Mouse (Mus musculus): ENCODE measurements at regions not wholly inside any gene's neighbourhood (a gene's known extent, or its start where the extent isn't known, plus 50 kb on each side); places are given as distances from the start of the nearest gene placed in this dataset.

DNA sequence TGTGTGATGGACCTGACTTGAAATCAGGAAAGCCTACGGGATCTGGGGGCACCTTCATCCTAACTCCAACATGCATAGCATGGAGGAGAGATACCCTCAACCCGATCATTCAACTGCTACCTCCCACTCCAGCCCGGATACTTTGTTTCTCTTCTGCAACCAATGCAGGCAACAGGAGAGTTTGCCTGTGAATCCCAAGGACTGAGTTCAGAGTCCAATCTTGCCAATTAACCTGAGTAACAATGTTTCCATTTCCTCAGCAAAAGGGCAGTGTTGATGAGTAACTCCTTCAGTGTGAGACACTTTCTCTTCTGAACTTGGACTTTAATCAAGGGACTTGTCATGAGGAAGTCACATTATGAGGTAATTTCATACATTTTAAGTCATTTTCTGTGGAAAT lies 129.1 kb upstream of the Gdf10 start:
- no peak for DNase-seq (ENCODE audit: low spot score in 2 of 2)

DNA sequence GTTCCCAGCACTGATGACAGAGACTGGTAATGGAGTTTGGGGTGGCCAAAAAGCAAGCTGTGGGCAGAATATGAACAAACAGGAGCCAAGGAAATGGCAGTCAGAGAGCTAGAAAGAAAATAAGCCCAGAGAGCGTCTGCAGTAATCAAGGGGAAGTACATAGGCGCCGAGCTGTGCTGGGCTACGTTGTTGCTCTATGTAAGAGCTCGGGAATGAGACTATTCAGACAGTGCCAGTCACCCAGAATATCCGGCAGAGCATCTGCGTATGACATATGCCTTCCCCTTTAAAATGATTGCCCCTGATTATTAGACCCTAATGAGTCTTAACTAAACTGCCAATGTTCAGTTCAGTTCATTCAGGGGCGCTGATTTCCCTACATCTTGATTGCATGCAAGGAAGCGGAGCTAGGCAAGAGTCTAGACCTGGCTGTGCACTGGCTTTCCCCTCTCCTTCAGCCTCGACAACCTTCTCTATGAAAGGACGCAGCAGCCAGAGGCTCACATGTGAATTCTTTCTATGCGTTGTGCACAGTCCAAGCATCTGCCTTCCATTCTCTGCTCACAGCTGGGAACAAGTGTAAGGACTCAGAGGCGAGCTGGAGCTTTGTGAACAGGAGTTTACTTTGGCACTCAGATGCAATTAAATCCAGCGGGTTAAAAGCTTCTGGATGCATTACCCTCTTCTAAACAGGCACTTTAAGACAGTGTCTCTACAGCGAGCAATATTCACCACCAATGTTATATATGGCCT lies 125.7 kb upstream of the Gdf10 start:
- peak in 1 of 2 experiments; percentile 16 for DNase-seq (ENCODE audit: low spot score in 2 of 2)

DNA sequence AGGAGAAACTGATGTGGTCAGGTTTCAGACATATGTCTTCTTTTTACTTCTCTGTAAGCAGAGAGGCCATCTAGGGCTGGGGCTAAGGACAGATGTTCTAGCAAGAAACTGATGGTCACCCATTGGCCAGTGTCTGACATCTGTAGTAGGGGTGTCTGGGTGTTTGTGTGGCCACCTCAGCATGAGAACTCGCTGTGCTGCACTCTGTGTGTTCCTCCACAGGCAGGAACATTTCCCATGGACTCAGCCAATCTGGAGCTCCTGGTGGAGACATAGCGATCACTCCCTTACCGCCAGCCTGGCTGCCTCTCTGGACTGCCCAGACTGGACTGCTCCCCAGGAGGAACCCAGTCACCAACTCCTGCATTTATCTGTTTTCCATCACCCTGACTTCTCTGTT lies 119.1 kb upstream of the Gdf10 start:
- no peak for DNase-seq (ENCODE audit: low spot score in 2 of 2)

DNA sequence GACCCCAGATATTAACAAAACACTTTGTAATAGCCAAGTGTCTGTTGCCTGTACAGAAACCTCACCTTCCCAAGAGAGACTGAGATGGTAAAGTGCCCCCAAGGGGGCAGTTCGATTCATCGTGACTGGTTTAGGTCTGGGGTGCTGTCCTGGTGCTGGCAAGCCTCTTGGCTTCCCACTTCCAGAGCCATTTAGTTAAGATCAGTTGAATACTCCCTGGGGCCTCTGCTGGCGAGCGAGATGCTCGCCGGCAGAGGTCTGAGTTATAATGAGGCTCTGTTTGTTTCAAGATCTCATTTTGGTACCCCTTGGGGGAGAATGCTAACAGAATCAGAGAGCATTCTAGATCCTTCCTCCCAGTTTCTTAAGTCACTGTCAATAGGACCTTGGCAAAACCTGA lies 118.7 kb upstream of the Gdf10 start:
- DNase-seq (ENCODE audit: low spot score in 2 of 2), result no peak

DNA sequence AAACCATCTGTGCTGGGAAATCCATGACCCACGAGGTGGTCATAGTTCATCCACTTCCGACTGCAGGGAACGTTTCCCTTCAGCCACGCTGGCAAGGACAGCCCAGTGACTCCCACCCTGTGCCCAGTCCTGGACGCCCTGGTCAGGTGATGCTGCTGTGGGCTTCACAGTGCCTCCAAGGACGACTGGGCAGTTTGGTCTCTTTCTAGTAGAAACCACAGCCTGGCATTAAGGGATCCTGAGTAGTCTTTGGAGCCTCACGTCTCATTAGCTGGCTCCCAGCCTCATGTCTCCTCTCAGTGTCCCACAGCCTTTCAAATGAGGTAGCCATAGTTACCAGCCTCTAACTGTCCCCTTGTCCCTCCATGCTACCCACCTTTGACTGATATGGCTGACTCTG lies 116.2 kb upstream of the Gdf10 start:
- DNase-seq (ENCODE audit: low spot score in 2 of 2), result no peak

DNA sequence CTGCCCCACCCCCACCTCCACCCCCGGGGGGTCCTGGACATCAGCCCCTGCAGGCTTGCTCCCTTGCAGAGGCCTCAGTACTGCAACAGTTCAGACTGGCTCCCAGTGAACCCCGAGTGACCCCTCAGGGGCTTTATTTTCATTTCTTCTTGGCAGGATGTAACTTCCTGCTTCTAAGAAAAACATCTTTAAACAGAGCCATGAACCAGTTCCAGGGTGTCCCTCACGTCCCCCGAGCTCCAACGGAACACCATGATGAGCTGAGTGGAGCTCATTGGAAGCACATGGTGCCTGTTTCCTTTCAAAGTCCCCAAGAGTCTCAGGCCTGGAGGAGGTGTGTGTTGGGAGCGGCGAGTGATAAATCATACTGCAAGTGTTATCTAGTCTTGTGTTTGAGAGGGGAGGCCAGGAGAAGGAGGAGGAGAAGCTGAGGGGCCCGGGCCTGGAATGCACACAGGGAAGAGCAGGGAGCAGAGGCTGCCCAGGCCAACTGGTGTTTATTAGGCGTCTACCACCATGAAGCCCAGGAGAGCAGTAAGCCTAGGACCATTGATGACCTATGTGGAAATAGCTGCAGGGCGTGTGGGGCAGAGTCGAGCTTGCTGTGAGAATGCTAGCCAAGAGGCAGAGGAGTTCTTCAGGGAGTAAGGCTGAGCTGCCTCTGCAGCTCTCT lies 114.7 kb upstream of the Gdf10 start:
- no peak for DNase-seq (ENCODE audit: low spot score in 2 of 2)

DNA sequence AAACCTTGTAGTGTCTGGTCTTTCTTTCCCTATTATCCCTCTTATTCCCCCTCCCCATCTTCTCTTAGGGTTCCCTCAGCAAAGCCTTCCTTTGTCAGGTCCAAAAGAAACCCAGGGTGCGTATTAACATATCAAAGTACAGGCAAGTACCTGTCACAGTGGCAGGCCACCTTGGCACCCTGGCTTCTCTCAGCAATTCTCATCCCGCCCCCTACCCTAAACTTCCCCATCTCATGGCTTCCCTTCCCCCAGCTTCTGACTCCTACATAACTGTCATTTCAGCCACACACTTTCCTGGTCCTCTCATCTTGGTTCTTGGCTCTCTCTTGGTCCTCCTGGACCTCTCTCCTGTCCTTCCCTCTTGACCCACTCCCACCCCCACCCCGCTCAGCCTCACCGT lies 112.8 kb upstream of the Gdf10 start:
- no peak for DNase-seq (ENCODE audit: low spot score in 2 of 2)

DNA sequence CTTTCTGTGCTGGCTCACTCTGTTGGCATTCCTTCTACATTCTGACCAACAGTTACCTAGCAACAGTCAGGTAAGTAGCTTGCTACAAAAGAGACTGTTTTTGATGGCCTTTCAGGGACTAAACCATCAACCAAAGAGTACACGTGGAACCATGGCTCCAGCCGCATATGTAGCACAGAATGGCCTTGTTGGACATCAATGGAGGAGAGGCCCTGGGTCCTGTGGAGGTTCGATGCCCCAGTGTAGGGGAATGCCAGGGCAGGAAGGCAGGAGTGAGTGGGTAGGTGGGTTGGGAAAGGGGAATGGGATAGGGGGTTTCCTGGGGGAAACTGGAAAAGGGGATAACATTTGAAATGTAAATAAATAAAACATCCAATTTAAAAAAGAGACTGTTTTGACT lies 112.1 kb upstream of the Gdf10 start:
- DNase-seq (ENCODE audit: low spot score in 2 of 2), result no peak

DNA sequence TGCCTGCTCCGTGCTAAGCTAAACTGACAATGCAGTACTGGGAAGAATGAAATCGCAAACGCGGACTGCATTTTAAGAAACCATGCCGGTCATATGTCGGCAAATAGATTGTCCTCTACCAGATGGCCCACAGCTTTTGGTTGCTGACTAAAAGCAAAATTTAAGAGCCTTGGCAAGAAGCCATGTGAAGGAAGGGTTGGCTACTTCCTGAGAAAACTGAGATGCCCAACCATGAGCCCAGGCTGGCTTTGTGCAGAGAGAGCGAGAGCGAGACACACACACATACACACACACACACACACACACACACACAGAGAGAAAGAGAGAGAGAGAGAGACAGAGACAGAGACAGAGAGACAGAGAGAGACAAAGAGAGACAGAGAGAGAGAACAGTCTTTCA lies 111.1 kb upstream of the Gdf10 start:
- DNase-seq (ENCODE audit: low spot score in 2 of 2), result no peak

DNA sequence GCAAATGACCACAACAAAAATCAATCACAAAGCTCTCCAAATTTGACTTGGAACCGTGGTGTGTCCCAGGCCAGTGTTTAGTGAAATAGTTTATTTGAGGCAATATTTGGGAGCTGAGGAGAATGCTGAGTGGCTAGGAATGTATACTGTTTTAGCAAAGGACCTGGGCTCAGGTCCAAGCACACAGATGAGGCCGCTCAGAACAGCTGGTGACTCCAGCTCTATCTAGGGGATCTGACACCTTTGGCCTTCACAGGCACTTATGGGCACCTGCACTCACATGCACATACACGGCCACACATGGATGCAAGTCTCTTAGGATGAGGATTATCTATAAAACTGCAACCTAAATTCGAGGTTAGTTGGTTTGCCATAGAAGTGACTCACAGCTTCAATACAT lies 110.6 kb upstream of the Gdf10 start:
- DNase-seq (ENCODE audit: low spot score in 2 of 2), result no peak

DNA sequence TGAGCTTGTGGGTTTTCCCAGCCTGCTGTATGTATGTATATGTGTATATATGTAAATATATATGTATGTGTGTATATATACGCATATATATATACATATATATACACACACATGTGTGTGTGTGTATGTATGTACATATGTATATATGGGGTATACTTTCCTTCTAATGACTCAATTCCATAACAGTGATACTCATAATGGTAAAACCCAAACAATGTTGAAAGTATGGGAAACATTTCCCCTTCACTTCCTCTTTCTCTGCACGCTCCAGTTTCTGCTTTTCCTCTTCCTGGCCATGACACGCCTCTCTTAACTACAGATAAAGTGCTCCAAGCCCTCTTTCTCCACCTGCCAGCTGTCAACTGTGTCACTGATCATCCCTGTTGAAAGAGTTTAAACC lies 110.1 kb upstream of the Gdf10 start:
- no peak for DNase-seq (ENCODE audit: low spot score in 2 of 2)

DNA sequence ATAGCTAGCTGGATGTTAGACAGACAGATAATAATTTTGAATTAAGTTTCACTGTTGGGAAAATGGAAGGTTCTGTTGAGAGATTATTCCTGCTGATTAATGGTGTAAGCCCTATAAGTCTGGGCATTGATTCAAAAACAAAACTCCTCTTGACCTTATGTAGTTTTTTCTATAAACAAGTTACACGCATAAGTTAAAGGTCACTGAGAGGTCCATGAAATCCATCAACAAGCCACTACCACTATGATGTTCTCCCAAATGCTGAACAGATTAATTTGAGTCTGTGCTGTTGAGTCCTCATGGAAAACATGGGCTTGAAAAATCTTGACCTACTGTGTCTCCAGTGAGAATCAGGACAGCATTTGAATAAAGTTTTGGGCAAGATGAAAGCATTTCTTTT lies 109.3 kb upstream of the Gdf10 start:
- no peak for DNase-seq (ENCODE audit: low spot score in 2 of 2)

DNA sequence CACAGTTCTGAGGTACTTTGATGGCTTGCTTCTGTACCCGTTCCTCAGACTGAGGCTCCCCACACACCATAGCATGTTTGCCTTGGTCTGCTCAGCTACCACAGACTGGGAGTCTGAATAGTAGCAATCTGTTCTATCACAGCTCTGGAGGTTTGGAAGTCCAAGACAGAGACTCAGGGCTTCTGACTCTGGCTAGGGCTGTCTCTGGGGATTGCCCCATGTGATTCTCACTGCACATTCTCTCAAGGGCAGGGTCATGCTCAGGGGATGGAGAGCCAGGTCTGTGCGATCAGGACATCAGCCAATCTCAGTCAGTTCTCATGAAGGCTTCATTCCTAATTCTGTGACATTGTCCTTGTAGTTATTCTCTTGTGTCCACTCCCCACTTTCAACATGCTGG lies 108.8 kb upstream of the Gdf10 start:
- no peak for DNase-seq (ENCODE audit: low spot score in 2 of 2)

DNA sequence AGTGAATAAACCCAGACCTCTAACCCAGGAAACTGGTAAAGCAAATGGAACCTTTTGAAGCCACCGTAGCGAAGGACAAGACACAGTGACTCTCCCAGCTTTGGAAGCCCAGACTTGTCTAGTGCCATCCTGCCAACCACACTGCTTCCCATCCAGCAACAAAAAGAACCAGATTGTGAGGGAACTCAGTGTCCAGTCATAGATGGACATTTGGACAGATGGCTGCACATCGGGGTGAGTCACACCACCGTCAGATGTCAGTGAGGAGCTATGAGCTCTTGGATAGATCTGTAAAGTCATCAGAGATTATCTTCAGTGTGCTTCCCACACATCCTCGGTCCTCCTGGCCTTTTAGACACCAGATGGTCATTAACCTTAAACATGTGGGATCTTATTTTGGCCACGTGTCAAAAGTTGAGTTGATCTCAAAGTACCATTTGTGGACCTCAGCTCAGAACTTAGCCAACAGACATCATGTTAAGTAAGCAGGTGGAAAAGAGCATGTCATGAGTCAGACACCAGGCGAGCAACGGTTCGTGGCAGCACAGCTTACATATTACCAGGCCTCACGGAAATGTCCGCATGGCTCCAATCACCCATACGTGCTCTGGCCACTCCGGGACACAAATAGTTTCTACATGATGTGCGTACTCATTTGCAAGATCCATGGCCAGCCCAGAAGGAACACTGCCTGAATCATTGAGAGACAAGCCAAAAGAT lies 102.7 kb upstream of the Gdf10 start:
- no peak for DNase-seq (ENCODE audit: low spot score in 2 of 2)

DNA sequence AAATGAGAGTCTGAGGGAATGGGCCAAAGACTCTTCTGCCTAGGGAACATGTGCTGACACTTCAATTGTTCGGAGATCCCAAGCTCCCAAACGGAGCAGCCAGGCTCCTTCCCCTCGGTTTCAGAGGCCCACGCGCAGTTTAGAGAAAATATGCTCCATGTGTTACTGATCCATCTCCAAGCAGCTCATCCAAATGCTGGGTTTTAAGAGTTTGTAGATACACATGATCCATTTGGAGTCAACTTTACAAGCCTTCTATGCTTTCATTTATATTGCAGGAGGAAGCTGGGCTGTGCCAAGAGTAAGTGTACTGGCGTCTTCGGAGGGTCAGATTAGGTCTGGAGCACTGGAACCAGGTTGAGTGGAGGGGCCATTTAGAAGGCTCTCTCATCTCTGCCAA lies 102.0 kb upstream of the Gdf10 start:
- DNase-seq (ENCODE audit: low spot score in 2 of 2), result peak; percentile 36 to 60

DNA sequence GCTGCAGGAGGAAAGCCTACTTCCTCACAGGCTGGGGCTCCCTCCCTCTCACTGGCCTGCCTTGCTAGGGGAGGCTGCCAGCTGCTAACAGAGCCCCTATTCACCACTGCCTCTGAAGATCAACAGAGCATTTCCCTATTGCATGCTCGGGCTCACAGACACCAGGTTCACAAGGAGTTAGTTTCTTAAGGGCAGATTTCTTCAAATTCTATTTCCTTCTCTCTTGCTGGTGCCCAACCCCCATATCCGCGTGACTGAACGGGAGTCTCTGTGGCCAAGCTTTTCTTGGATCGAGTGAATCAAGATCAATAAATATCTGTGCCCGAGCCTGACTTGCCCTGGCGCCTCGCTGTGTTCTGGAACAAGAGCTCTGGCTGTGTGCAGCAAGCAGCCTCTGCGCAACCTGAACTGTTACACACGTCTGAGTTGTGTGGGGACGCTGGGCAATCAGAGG lies 98.9 kb upstream of the Gdf10 start:
- peak; percentile 19 to 51 for DNase-seq (ENCODE audit: low spot score in 2 of 2)

DNA sequence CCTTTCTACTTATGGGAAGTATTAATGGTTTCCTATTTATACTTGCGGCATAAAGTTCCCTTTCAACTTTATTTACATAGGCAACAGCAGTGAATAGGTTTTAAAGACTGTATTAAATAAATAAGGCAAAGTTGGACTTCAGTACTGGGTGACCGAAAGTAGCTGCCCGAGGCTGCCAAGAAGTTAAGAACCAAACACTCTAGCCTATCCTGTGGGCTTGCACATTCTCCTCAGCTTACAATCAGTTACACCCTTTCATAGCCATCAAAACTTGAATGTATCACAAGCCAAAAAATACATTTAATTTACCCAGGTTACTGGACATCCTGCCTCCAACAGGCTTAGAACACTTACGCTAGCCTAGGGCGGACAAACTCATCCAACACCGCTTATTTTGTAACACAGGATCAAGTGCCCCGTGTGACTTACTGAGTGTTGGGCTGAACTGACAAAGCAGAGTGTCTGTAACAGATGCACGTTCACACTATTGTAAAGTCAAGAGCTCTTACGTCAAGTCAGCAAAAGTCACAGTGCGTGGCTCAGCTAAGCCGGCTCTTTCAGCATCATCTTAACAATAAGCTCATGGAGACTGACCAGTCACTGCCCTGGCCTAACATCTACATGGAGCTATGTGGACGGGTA lies 97.3 kb upstream of the Gdf10 start:
- no peak for DNase-seq (ENCODE audit: low spot score in 2 of 2)

DNA sequence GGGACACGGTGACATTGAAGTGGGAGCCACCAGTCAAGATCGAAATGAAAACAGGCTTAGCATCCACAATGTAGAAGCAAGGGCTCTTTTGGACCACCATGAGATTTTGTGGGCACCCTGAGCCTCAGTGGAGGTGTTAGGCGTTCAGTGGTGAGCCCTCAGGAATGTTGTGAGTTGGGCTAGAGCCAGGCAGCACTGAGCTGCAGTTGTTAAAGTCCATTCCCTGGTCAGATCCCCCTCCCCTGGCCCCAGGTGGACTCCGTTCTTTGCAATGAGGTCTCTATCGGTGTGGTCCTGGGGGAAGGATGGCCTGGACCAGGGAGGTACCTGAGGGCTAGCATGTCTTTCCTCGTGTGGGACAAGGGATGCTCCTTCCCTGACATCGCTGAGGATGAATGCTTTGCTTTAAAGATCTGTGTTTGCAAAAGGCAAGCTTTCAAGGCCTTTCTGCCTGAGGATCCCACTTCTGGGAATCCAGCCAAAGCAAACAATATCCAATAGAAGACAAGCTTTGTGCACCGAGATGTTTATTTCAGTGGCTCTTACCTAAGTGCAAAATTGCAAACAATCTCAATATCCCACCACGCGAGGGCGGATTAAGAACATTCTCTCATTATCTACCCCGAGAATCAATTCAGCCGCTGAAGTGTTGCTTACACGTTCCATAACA lies 90.6 kb upstream of the Gdf10 start:
- no peak for DNase-seq (ENCODE audit: low spot score in 2 of 2)

DNA sequence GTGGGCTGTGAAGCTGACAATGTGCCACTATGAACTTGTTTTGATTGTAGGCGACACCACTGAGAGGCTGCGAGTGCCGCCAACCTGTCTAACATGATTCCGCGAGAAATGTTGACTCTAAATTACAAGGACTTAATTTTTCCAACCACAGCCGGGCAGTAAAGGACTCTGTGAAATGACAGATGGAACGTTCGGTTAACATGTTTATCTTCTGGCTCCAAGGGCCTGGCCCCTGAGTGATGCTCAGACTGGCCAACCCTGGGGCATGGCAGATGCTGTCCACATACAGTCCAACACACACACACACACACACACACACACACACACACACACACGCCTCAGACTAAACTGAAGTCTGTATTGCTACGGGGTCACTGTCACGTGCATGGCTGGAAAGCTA lies 87.0 kb upstream of the Gdf10 start:
- DNase-seq (ENCODE audit: low spot score in 2 of 2), result no peak

DNA sequence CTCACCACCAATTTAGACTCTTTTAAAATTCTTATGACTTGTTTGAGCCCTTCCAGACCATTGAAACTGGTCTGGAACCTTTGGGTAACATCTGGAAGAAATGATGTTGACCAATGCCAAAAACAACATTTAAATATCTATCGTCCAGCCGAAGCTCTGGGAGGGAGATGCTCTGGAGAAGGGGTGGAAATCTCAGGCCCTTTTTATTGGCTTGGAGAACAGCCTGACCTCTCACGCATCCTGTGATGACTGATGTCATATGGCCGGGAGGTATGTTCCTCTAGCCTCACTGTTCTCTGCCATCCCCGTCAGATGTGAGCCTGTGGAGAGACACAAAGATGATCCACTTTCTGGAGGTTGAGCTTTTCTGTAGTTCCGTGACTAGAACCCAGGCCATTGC lies 81.6 kb upstream of the Gdf10 start:
- no peak for DNase-seq (ENCODE audit: low spot score in 2 of 2)

DNA sequence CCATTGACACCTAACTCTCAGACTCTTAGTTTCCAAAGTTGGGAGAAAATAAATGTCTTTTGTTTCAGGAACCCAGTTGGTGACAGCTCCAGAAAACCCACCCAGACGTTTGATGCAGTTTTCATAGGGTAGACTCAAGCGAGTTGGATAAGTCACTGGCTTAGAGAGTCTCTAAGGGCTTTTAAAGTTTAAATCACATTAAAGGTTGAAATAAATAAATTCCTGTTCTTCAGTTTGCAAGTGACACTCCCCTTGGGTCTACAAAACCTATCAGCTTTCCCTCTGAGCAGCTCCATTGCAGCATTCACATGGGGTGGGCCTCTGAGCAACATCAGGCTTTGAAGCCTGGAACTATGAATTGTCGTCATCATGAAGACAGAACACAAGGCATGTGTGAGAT lies 69.9 kb upstream of the Gdf10 start:
- DNase-seq (ENCODE audit: low spot score in 2 of 2), result no peak

Measured in layer of hippocampus, adult 18-20 months (tissue).